Mouse (Mus musculus) CD4-positive, CD25-positive, alpha-beta regulatory T cell, adult 4 months (primary cell): Measurements from ENCODE around the gene Ikzf5. TPM values are rescaled to one million over a fixed set of nuclear protein-coding genes. Genes with fewer than 3 reads are reported as not detected.
A peak's percentile ranks its signal among the peaks of the same experiment; 100 is the strongest.
"Not testable (repeated sequence)": the region's sequence is repeated elsewhere in the genome, so short reads cannot be mapped to it uniquely, and the experiment has no call there.

ENCODE experiments used
- ATAC-seq: one replicate; pipeline ENCODE4 v1.8.0; 2017
- polyA plus RNA-seq, 2 experiments: library from polyadenylated mRNA; unstranded; fragments of 100-300 nt; shearing (Covaris generic); gene quantifications; one replicate each; pipeline ENCODE4 v1.2.1; 2017

The Ikzf5 gene
- polyA plus RNA-seq = 10 to 100 TPM; 34.7 to 39.2 TPM

DNA sequence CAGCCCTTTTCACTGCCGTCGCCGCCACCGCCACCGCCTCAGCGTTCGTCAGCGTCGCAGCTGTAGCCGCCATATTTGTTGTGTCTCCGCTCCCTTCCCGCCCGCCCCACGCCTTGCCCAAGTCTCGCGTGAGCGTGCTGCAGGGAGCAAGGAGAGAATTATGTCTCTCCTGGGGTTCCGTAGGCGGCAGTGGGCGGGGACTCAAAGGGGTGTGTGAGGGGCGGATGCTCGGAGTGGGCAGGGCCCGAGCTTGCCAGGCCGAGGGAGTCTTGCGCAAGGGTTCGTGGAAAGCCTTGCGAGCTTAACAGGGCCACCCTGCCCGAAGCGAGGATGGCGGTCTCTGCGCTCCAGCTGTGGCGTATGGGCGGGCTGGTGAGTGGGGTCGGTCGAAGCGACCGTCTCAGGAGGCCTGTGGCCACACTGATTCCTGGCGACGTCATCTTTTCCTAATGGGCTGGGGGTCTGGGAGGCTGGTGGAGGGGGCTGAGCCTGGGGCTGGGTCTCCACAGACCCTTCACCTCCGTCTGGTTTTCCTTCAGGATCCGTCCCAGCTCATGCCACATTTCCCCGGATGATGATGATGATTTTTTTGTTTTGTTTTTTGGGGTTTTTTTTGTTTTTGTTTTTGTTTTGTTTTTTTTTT is at the start of gene Ikzf5, which contains the start of gene Acadsb:
Ikzf5 (minus strand) TSS at position 106 of the 643 bp plus-strand sequence.
Acadsb (plus strand) TSS at position 186 of the 643 bp plus-strand sequence.
- ATAC-seq = peak; percentile 97

DNA sequence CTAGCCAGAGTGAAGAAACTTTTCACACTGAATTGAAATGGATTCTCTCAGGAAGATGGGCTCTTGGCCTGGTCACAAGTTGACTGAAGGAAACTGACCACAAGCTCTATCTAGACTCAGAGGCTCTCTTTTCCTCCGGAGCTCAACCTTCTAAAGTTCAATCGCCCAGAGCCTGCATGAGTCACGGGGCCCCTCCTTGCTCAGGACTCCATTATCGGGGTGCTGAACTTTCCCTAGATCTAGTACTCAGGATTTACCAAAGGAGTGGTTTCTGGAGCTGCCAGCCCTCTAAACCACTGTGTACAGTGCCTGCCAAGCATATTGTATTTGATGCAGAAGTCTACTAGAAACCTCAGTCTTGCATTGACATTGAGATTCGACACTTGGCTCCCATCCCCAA is 46.4 kb upstream of the Ikzf5 start:
- no peak for ATAC-seq

DNA sequence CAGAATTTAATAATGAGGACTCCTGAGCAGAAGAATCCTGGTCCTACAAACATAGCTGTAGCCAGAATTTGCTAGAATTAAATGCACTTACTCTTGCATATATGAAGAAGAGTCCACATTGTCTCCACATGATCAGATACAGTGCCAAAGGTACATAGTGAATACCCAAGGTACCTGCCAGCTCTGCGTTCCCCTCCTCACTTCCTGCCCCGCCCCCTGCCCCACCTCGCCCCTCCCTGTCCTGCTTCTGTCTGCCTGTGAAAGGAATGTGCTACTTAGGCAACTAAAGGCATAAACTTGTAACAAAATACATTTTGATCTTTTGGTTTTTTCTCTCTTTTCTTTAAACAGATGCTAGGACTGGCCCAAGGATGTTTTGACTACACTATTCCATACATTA is 26.7 kb upstream of the Ikzf5 start:
- ATAC-seq = no peak

DNA sequence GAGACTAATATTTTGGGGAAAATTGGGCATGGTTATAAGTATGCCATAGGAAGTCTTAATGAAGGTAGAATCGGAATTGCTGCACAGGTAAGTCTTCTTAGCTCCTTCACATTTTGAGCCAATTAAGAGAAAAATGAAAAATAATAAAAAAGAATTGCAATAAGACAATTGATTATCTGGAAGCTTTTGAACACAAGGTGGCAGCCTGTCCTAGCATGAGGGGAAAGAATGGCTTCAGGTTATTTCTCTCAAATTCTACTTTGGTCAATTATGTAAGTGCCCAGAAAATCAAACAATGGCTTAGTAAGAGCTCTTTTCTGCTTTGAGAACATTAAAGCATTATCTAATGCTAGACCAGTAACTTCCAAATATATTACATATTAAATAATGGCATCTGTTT is 24.0 kb upstream of the Ikzf5 start:
- ATAC-seq = no peak

DNA sequence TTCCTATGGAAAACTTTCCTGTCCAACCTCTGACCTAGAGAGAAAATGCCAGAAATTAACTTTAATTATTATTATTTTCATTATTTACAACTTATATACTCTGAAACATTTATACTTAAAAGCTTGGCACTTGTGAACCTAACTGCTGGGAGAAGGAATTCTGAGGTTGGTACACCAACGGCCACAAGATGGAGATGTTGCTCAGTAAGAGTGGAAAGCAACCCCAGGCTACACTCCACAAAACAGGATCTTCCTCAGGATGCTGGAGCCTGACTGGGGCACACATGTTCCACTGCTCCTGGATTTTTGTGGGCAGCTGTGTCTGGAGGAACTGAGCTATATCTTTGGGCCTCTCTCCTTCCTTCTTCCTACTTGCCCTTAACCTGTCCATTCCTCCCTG is 21.9 kb upstream of the Ikzf5 start:
- ATAC-seq = no peak

DNA sequence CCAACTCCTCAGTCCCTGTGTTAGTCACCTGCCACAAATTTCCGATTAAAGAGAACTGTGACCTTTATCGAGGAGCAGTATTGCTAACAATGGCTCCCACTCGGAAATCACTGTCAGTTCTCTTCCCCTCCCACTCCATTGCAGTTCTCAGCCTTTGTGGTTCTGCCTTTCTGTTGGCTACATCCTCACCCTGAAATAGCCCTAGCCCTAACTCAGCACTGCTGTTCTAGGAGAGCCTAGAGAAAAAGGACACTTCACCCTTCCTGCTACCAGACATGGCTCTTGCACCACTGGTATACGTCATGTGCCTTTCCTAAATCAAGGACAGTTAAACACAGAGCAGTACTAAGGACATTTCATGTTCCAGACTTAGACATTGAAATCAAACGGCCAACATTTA is 17.0 kb upstream of the Ikzf5 start:
- ATAC-seq = no peak

DNA sequence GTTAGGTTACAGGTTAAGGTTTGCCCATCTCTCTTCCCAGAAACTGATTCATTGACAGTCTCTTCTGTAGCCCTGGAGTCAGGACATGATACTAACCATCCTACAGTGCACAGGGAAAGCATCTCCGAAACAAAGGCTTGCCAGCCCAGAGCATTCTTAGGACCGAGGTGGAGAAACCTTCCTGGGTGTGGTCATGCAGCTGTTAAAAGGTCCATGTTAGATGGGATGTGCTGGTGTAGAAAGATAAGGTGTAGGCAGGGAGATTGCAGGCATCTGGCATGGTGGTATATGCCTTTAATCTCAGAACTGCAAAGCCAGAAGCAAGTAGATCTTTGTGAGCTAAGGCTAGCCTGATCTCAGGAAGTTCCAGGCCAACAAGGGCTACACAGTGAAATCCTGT is 14.6 kb upstream of the Ikzf5 start:
- ATAC-seq = no peak

DNA sequence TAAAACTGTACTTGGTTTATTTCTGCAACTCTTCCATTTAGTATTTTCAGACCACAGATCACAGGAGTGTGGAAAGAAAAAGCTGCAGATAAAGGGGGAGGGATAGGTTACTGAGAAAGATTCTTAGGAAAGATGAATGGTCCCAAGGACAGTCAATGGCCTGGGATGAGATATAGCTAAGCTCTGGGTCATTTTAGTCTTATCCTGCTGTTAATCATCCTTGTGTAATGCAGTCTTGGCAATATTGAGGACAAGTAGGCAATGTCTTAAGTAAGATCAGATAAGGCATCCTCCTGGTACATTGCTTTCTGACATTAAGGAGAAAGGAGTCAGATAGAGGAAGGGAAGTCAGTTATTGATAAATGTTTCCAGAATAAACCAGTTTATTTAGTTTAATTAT is 7.3 kb upstream of the Ikzf5 start:
- ATAC-seq = no peak

DNA sequence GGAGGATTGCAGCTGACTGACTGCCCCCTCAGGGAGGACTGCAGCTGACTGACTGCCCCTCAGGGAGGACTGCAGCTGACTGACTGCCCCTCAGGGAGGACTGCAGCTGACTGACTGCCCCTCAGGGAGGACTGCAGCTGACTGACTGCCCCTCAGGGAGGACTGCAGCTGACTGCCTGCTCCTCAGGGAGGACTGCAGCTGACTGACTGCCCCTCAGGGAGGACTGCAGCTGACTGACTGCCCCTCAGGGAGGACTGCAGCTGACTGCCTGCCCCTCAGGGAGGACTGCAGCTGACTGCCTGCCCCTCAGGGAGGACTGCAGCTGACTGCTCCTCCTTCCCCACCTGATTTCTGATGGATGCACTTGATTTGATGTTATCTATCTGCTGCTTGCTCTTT is 6.4 kb upstream of the Ikzf5 start:
- not testable (repeated sequence) for ATAC-seq

DNA sequence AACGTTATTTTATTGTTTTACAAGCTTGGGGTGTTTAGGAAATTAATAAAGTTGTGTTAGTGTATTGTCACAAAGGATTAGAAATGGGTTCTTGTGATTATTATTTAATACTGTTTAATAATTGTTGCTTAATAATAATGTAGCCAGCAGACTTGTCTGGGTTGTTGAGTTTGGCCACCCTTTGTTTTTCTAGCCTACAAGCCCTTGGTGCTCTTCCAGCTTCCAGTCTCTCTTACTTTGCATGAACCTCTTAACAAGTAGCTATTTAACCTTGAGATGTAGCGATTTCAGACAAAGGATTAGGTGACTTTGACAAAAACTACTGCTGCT is 1.6 kb upstream of the Ikzf5 start:
- ATAC-seq = no peak

DNA sequence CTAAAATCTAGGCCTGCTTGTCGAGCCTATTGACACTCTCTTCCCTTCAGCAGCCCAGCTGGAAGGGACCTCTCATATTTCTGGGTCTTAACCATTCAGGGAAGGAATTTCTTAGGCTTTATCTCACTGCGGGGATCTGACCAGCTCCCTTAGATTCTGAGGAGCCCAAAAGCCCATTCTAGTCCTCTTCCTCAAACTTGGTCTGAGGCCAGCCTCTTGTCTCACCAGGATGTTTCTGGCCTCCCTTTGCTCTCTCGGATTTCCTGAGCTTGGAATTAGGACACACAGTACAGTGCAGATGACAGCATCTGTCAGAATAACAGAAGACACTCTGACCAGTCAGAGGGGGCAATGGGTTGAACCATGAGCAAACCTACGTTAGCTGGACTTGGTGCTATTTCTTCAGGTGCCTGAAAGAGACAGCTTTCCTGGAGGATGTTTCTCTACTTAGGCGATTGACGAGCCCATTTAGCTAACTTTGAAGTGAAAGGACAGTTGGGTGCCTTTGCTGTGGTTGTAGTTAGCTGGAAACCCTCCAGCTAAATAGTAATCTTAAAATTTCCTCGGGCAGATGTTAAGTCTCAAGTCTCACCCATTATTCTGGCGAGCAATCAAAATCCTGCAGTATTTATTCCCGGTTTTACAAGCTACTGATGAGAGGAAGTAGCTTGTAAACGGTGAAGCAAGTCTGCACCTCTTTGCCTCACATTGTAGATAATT is 1.1 kb upstream of the Ikzf5 start:
- no peak for ATAC-seq

DNA sequence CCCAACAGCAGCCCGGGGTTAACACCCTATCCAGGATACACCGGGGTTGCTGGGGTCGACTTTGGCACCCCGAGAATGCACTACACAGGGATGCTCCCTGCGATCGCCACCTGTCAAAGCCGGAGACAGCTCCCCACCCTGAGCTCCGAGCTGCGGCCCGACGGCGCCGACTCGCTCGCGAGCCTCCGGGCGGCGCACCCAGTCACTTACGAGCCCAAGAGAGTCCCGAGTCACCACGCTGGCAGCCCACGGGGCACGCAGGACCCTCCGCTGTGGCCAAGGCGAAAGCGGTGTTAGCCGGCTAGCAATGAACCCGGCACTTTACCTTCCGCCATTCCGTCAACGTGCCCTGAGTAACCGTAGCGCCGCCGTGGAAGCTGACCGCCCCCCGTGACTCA is 334 bp downstream of the Ikzf5 start:
- ATAC-seq = peak; percentile 25

DNA sequence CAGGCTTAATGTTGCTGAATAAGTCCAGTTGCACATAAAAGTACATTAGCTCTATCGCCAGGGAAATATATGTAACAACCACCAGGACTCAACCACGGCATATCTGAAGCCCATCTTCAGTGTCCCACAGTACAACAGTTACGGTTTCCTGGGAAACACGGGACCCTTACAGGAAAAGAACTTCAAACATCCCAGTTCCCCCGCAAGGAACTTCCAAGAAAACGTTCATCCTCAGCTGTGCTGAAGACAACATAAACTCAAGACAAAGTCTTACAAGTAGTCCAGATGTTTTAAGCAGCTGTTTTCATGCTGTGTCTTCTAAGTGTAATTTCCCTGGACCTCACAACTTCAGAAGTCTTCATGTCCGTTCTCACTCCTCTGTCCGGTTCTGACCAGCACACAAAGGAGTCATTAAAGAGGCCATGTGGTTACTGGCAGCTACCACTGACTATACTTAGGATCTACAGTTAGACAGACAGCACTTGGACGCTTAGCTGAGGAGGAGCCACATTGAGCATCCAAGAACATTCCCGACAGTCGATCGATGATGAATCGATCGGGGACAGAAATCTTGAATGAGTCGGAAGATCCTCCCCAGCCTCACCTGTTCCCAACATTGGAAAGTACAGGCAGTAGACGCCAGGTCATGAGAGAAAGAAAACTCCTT is 867 bp downstream of the Ikzf5 start:
- ATAC-seq = no peak

DNA sequence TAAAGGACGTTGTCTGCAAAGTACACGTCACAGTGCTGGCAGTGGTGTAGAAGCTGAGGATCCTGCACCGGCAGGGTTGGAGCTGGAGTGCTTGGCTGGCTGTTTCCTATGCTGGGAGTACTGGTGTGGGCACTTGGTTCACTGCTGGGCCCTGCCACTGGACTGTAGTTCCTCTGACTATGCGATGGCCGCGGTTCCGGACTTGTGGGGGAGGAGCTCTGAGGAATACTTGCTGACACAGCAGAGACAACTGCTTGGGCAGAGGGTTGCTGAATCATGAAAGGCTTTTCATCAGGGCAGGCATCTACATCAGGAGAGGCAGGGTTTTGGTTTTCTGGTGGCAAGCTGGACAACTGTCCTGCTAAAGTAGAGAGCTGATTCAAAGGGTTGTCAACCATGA is 18.6 kb downstream of the Ikzf5 start:
- not testable (repeated sequence) for ATAC-seq

DNA sequence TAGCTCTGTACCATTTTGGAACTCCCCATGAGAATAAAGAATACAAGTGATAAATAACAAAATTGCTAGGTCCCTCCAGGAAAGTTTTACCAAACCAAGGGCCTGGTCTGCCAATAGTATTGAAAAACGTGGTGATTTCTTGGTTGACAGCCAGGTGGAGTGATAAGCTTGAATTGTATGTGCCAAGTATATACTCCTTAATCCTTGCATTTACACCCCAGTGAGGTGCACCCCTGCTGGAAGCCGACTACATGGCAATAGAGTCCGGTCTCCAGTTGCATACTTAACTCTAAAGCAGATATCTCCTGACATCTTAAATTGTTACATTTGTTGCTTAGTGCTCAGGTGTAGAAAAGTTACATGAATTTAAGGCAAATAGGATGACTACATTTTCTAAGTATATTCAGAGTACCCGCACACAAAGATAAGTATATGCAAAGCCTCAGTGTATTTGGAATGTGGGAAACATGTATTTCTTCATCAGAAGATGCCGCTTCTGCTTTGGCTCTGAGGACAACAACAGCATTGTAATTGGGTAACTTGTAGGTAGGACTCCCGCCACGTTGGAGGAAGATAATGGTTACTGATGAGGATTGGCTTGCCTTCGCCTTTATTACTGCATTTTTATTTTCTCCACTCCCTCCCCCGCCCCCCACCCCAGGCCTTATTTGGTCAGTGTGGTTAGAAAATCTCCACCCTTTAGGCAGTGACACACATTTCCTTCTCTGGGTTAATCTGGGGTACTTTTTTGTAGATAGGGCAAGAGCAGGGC is 38.3 kb downstream of the Ikzf5 start:
- ATAC-seq = no peak

DNA sequence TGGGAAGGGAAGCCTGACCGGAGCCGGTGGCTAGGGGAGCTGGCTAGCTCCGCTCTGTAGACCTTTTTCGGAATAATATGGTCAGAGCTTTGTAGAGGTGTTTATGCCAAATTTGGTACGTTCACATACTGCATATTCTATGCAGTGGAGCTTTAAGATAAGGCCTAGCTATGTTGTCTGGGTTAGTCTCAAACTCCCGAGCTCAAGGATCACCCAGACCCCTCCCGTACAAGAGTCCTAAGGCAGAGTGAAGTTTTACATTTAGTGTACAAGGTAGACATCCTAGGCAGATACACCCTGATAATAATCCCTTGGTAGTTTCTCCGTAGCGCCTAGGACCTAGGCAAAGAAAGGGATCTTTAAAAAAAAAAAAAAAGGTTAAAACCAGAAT is 38.9 kb downstream of the Ikzf5 start:
- no peak for ATAC-seq

DNA sequence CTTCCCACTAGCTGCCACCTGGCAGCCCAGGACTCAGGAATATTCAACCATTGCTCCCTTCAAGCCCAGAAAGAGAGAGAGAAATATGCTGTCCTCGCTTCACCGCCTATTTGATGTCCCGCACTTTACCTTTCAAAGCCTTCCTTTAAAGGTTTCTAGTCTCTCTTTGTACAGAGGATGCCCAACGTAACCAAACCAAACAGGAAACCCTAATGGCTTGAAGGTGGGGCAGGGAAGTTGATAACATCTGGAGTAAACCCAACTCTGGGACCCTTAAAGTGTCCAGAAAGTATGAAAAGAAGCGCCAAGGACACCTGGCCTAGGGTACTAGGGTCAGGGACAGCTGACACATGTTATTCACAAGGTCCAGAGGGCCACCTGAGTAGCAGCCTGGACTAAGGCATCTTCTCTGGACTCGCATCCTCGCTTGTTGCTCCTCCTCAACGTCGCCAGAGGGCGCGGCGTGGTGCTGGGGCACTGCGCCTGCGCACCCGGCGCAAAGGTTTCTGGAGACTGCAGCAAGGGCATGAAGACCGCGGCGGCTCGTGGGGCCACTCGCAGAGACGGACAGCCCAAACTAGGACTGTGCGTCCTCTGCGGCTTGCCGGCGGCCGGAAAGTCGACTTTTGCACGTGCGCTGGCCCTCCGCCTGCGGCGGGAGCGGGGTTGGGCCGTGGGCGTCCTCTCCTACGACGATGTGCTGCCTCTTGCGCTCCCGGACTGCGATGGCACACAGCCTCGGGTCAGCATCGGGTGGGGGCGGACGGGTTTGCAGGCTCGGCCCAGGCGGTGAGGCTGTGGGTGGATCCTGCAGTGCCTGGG is 39.5 kb downstream of the Ikzf5 start, which contains the start of gene Pstk:
Pstk (plus strand) TSS at position 494 of the 822 bp plus-strand sequence.
- ATAC-seq = peak; percentile 90

DNA sequence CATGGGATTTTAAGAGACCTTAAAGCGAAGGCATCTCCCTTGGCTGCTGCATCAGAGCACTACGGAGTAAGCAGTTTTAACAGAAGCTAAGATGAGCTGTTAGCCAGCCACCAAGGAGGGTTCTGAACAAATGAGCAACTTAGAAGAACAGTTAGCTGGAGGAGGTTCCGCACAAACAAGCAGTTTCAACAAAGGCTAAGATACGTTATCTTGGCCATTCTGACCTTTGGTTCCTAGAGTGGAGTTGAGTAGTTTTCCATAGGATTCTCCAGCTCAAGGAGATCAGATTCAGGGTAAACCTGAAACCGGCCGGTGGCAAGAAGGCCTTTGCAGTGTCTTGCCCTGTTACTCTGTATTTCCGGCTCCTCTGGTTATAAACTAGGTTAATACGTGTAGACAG is 46.2 kb downstream of the Ikzf5 start:
- no peak for ATAC-seq

DNA sequence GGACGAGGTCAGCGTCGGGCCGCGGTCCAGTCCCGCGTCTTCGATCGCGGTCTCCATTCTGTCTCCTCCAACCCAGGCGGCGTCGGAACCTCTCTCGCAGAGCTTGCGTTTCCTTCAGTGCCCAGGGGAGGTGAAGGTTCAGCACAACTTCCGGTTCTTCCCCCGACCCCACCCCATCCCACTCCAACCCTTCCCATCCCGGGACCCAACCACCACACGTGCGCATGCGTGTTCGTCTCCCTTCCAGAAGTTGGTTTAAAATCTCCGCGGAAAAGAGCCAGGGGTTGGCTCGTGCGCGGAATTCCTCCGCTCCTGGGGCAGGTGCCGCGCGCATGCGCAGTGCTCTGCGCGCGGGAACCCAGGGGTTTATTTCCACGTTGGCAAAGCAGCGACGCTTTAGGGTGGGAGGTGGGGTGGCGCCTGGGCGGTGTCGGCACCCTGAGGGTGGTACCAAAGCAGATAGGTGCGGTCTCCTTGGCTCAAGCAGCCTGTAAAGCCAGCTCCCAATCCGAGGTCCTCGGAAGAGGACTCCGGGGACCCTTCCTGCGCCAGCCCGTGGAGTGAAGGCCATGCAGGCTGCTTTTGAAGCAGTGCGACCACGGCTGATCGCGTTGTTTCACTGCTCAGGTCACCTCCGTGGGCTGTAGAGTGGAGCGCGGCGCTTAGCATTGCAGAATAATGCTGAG is 47.6 kb downstream of the Ikzf5 start, which contains the start of gene 2310057M21Rik:
2310057M21Rik (minus strand) TSS at position 145 of the 686 bp plus-strand sequence.
- peak; percentile 92 for ATAC-seq

DNA sequence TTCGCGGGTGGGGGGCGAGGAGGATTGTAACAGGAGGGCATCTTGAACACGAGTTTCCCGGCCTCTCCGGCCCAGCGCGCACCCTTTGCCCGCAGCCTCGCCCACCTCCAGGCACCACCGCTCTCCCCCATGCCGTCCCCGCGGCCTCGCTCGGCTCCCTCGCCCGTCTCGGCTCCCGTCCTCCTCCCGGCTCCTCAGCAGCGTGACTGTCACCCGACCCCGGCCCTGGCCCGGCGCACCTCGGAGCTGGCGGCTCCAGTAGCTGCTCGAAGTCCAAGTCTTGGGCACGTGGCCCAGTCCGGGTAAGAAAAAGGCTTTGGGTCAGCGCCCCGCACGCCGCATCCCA is 48.1 kb downstream of the Ikzf5 start:
- peak; percentile 44 for ATAC-seq

DNA sequence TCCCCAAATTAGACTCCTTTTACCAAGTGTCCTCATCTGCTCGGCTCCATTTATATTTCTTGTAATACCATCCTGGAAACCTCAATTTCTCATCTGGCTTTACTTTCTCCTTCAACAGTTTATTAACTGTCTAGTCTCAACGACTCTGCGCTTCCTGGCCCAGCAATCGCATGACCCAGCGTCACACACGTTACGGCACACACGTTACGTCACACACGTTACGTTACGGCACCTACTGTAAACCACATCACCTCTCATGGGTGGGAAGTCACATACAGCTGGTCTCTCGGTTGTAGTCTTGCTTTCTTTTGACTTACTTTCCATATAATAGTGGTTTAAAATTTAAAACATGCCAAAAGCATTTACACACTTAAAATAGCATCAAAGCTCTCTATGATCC is 54.2 kb downstream of the Ikzf5 start:
- ATAC-seq = no peak
